Mouse (Mus musculus): ENCODE data around the gene Exosc3. TPM values are rescaled to one million over a fixed set of nuclear protein-coding genes. Genes with fewer than 3 reads are reported as not detected.

Gene Exosc3
- polyA plus RNA-seq, 1 experiment = 39.5 TPM

DNA sequence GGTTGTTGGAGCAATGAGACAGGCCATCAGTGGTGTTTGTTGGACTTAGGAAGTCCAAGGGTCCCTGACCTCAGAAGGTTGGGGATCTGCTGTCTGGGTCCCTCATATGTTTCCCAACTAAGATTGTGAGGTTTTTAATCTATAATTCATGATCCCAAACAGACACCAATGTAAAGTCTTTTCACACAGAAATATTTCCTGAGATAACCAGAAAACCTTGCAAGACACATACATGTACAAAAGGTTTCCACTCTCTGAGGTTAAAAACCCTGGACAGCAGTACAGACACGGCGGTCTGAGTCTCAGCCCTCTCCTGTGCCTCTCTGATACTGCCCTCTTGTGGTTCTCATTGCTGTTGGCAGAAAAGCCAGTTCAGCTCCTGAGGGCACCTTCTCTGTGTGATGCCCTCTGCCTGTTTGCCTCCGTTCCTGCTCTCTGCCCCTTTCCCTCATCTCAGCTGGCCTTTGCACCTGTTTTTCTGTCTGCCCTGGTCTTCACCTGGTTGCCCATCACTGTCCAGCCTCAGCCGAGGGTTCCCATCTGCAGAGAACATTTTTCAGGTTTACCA is 62.5 kb downstream of the Exosc3 start:
- Histone ChIP-seq H3K27me3 (ENCODE audit: control insufficient read depth, insufficient read depth, low read length) (no peaks in the 10 kb centered on the region), H3K36me3 (ENCODE audit: control insufficient read depth, insufficient read depth, low read length) (no peaks in the 10 kb centered on the region), H3K4me3 (ENCODE audit: control insufficient read depth, low read depth, low read length) (no peak overlapping the region), H3K27ac (ENCODE audit: control insufficient read depth, insufficient read depth, low read depth, low read length) (no peak overlapping the region), H3K4me1 (ENCODE audit: control insufficient read depth, insufficient read depth, low read length) (peaks cover 2% of the 10 kb centered on the region; the same call in 1 of the 2 replicates)
- TF ChIP-seq POLR2A (IDR thresholded peaks at IDR 0.05; ENCODE audit: control insufficient read depth, low read depth, low read length) (no peak), CTCF (IDR thresholded peaks at IDR 0.05; ENCODE audit: control insufficient read depth, insufficient read depth, insufficient replicate concordance, low read depth, low read length) (peak; percentile 64; the same call in 1 of the 2 replicates)

DNA sequence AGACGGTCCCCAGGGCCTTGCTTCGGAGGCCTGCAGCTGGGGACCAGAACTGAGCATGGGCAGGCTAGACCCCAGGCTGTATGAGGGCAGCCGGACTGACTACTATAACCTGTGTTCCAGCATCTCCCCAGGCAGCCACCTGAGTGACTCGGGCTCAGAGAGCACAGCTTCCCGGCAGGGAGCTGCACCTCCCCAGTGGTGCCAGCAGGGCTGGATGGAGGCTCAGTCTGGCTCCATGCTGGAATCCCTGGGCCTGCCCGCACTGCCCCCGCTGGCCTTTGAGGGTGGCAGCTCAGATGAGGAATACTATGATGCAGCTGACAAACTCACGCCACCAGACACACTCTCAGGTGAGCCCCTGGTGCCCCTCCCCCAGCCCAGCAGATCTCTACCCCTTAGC is 63.2 kb downstream of the Exosc3 start:
- TF ChIP-seq CTCF (IDR thresholded peaks at IDR 0.05; ENCODE audit: control insufficient read depth, insufficient read depth, insufficient replicate concordance, low read depth, low read length) (peak; percentile 12; the same call in 1 of the 2 replicates), POLR2A (IDR thresholded peaks at IDR 0.05; ENCODE audit: control insufficient read depth, low read depth, low read length) (no peak)
- H3K4me3 ChIP-seq (ENCODE audit: control insufficient read depth, low read depth, low read length) = no peak overlapping the region
- no peaks in the 10 kb centered on the region for H3K36me3 ChIP-seq (ENCODE audit: control insufficient read depth, insufficient read depth, low read length)
- no peaks in the 10 kb centered on the region for H3K27me3 ChIP-seq (ENCODE audit: control insufficient read depth, insufficient read depth, low read length)
- H3K4me1 ChIP-seq (ENCODE audit: control insufficient read depth, insufficient read depth, low read length) = no peaks in the 10 kb centered on the region; the same call in 1 of the 2 replicates
- H3K27ac ChIP-seq (ENCODE audit: control insufficient read depth, insufficient read depth, low read depth, low read length) = no peak overlapping the region

DNA sequence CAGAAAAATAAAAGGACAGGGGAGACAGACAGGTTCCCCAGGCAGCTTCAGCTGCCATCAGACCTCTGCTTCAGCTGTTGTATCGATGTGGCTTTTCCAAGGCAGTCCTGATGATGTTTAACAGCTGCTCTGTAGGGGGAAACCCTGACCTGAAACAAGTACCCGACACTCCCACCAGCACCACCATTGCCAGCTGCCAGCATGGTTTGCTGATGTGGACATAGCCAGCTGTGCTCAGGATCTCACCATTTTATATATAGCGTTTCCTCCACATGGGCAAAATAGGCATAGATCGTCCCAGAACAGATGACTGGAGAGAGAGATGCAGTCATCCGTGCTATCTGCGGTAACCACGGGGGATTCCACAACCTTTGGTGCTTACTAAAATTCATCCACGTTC is 66.8 kb downstream of the Exosc3 start:
- TF ChIP-seq CTCF (IDR thresholded peaks at IDR 0.05; ENCODE audit: control insufficient read depth, insufficient read depth, insufficient replicate concordance, low read depth, low read length) (no peak), POLR2A (IDR thresholded peaks at IDR 0.05; ENCODE audit: control insufficient read depth, low read depth, low read length) (no peak)
- no peaks in the 10 kb centered on the region for H3K4me1 ChIP-seq (ENCODE audit: control insufficient read depth, insufficient read depth, low read length)
- H3K27me3 ChIP-seq (ENCODE audit: control insufficient read depth, insufficient read depth, low read length) = no peaks in the 10 kb centered on the region
- no peaks in the 10 kb centered on the region for H3K36me3 ChIP-seq (ENCODE audit: control insufficient read depth, insufficient read depth, low read length)
- no peak overlapping the region for H3K4me3 ChIP-seq (ENCODE audit: control insufficient read depth, low read depth, low read length)
- no peak overlapping the region for H3K27ac ChIP-seq (ENCODE audit: control insufficient read depth, insufficient read depth, low read depth, low read length)

DNA sequence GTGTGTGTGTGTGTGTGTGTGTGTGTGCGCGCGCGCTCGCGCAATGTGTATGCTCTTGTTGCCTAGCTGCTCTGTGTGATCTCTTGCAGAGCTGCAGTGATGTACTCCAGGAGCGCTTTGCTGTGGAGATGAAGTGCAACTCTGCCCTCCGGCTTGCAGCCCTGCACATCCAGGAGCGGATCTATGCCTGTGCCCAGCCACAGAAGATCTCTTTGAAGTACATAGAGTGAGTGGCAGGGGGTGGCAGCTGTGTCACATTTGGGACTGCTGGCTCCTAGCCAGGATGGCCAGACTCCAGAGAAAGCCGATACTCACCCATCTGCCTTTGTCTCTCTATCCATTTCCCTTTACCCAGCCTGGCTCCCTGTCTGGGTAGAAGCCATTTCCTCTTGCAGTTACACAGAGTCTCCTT is 71.5 kb downstream of the Exosc3 start:
- no peak for TF ChIP-seq CTCF (IDR thresholded peaks at IDR 0.05; ENCODE audit: control insufficient read depth, insufficient read depth, insufficient replicate concordance, low read depth, low read length)
- TF ChIP-seq POLR2A (IDR thresholded peaks at IDR 0.05; ENCODE audit: control insufficient read depth, low read depth, low read length) = no peak
- Histone ChIP-seq H3K27ac (ENCODE audit: control insufficient read depth, insufficient read depth, low read depth, low read length) (no peak overlapping the region), H3K36me3 (ENCODE audit: control insufficient read depth, insufficient read depth, low read length) (no peaks in the 10 kb centered on the region), H3K4me1 (ENCODE audit: control insufficient read depth, insufficient read depth, low read length) (no peaks in the 10 kb centered on the region), H3K4me3 (ENCODE audit: control insufficient read depth, low read depth, low read length) (no peak overlapping the region), H3K27me3 (ENCODE audit: control insufficient read depth, insufficient read depth, low read length) (no peaks in the 10 kb centered on the region)

DNA sequence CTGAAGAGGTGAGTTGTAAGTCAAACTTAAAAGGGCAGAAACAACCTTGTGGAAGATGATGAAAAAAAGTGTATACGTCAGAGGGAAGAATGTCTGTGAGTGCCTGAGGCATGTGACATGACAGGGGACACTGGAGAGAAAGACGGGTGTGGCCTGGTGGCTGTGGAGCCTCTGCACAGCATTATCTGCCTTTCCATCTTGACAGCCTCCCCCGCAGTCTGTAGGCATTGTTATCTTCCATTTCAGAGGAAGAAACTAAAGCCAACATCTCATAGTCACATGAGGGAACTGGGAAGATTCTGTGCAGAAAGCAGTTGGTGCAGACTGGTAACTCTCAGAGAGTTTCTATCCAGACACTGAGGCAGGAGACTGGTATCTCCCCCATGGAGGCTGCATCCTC is 74.6 kb downstream of the Exosc3 start:
- no peak for TF ChIP-seq CTCF (IDR thresholded peaks at IDR 0.05; ENCODE audit: control insufficient read depth, insufficient read depth, insufficient replicate concordance, low read depth, low read length)
- TF ChIP-seq POLR2A (IDR thresholded peaks at IDR 0.05; ENCODE audit: control insufficient read depth, low read depth, low read length) = no peak
- no peaks in the 10 kb centered on the region for H3K27me3 ChIP-seq (ENCODE audit: control insufficient read depth, insufficient read depth, low read length)
- H3K36me3 ChIP-seq (ENCODE audit: control insufficient read depth, insufficient read depth, low read length) = no peaks in the 10 kb centered on the region
- no peak overlapping the region for H3K27ac ChIP-seq (ENCODE audit: control insufficient read depth, insufficient read depth, low read depth, low read length)
- H3K4me3 ChIP-seq (ENCODE audit: control insufficient read depth, low read depth, low read length) = no peak overlapping the region
- H3K4me1 ChIP-seq (ENCODE audit: control insufficient read depth, insufficient read depth, low read length) = no peaks in the 10 kb centered on the region

Other genes with a start within 250 kb of the Exosc3 start
- gene Tomm5, start 234.6 kb downstream of the Exosc3 start, polyA plus RNA-seq (2012; rRNA removed) = 12.9 and 16.2 TPM in 2 replicates
- 2.8 and 3.4 TPM in 2 replicates for gene Frmpd1, start 157.9 kb downstream of the Exosc3 start, polyA plus RNA-seq (2012; rRNA removed)
- gene Trmt10b, start 45.6 kb downstream of the Exosc3 start, polyA plus RNA-seq (2012; rRNA removed) = 6.5 and 8.3 TPM in 2 replicates
- gene Dcaf10, start 631 bp downstream of the Exosc3 start, polyA plus RNA-seq (2012; rRNA removed) = 17.8 and 21.7 TPM in 2 replicates
- 12.6 TPM in 2 replicates for gene Slc25a51, start 66.0 kb upstream of the Exosc3 start, polyA plus RNA-seq (2012; rRNA removed)
- 7.3 and 8.7 TPM in 2 replicates for gene Shb, start 189.7 kb upstream of the Exosc3 start, polyA plus RNA-seq (2012; rRNA removed)